Mouse (Mus musculus): Measurements from ENCODE around the gene Plekha7. TPM values are rescaled to one million over a fixed set of nuclear protein-coding genes. Genes with fewer than 3 reads are reported as not detected.

Gene Plekha7
- polyA plus RNA-seq, 1 experiment from 2014 or later, result 32.7 TPM

- Histone ChIP-seq H3K4me1 (replicated peaks) (peaks cover 15% of the 10 kb centered on the region), H3K4me2 (peak overlapping the region; percentile 29; the same call in 1 of the 2 replicates), H3K27ac (no peak overlapping the region), H3K27me3 (no peaks in the 10 kb centered on the region), H3K9ac (peak overlapping the region; percentile 36; the same call in 1 of the 2 replicates), H3K36me3 (no peaks in the 10 kb centered on the region), H3K4me3 (no peak overlapping the region), H3K9me3 (replicated peaks) (no peaks in the 10 kb centered on the region)
- ATAC-seq (replicated peaks; ENCODE audit: insufficient number of reproducible peaks, insufficient read depth, low FRiP score, low read depth), result no peak
- 26% methylated on average over 13 of the region's 13 CpGs for WGBS
Measured at GRCm38 (mm10) chr7:116268113-116268926, 39.9 kb downstream of the Plekha7 start.

GRCm38 (mm10) chr7:116263281-116263680 lies 44.9 kb downstream of the Plekha7 start:
- H3K4me2 ChIP-seq, result no peak overlapping the region
- 65% methylated on average over 7 of the region's 7 CpGs for WGBS
- no peak overlapping the region for H3K9ac ChIP-seq
- no peak for ATAC-seq (replicated peaks; ENCODE audit: insufficient number of reproducible peaks, insufficient read depth, low FRiP score, low read depth)
- no peaks in the 10 kb centered on the region for H3K36me3 ChIP-seq
- no peaks in the 10 kb centered on the region for H3K27me3 ChIP-seq
- H3K9me3 ChIP-seq (replicated peaks), result no peaks in the 10 kb centered on the region
- no peak overlapping the region for H3K27ac ChIP-seq
- H3K4me1 ChIP-seq (replicated peaks), result peaks cover 14% of the 10 kb centered on the region
- no peak overlapping the region for H3K4me3 ChIP-seq

DNA sequence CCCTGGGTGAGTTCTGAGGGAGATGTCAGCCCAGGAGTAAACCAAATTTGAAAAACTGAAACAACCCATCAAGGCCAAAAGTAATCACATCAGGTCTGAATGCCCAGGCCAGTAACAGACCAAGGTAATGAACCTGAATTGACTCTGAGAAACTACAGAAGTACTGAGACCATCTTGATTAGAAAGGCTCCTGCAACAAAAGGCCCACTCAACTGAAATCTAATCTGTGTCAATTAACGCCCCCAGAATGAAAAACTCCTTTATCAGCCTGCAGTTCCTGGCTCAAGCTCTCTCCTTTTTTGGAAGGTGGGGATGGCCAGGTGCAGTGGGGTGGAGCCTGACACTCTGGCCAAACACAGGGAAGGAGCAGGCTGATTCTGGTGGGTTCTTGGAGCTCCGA lies 45.7 kb downstream of the Plekha7 start:
- WGBS, result 53% methylated on average over 2 of the region's 2 CpGs
- Histone ChIP-seq H3K4me3 (no peak overlapping the region), H3K4me2 (no peak overlapping the region), H3K27ac (no peak overlapping the region), H3K4me1 (replicated peaks) (peaks cover 8% of the 10 kb centered on the region; the same call in 1 of the 2 replicates), H3K9me3 (replicated peaks) (no peaks in the 10 kb centered on the region), H3K9ac (no peak overlapping the region), H3K36me3 (no peaks in the 10 kb centered on the region), H3K27me3 (no peaks in the 10 kb centered on the region)
- ATAC-seq (replicated peaks; ENCODE audit: insufficient number of reproducible peaks, insufficient read depth, low FRiP score, low read depth), result no peak

DNA sequence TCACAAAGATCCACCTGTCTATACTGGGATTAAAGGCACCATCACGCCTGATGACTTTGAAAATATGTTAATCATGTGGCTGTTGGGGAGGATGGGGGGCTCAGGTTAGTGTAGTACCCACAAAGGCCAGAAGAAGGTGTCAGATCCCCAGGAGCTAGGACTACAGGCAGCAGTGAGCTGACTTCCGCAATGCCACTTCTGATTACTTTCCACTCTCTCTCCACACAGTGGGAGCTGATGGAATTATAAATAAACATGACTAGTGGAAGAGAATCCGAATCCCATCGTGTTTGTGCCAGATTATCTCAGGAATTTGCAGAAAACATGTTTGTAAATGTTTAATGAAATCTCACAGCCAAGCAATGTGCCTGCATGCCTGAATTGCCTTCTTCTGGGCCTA lies 46.1 kb downstream of the Plekha7 start:
- H3K27ac ChIP-seq, result no peak overlapping the region
- no peak overlapping the region for H3K4me2 ChIP-seq
- H3K4me3 ChIP-seq, result no peak overlapping the region
- H3K27me3 ChIP-seq, result no peaks in the 10 kb centered on the region
- 25% methylated on average over 4 of the region's 4 CpGs for WGBS
- no peaks in the 10 kb centered on the region for H3K36me3 ChIP-seq
- H3K9me3 ChIP-seq (replicated peaks), result no peaks in the 10 kb centered on the region
- ATAC-seq (replicated peaks; ENCODE audit: insufficient number of reproducible peaks, insufficient read depth, low FRiP score, low read depth), result no peak
- peaks cover 8% of the 10 kb centered on the region; the same call in 1 of the 2 replicates for H3K4me1 ChIP-seq (replicated peaks)
- H3K9ac ChIP-seq, result no peak overlapping the region

GRCm38 (mm10) chr7:116260826-116261615 lies 47.2 kb downstream of the Plekha7 start:
- Histone ChIP-seq H3K4me3 (no peak overlapping the region), H3K27ac (no peak overlapping the region), H3K36me3 (no peaks in the 10 kb centered on the region), H3K27me3 (no peaks in the 10 kb centered on the region), H3K4me1 (replicated peaks) (peaks cover 8% of the 10 kb centered on the region; the same call in 1 of the 2 replicates), H3K9me3 (replicated peaks) (no peaks in the 10 kb centered on the region), H3K9ac (no peak overlapping the region), H3K4me2 (no peak overlapping the region)
- 59% methylated on average over 4 of the region's 4 CpGs for WGBS
- ATAC-seq (replicated peaks; ENCODE audit: insufficient number of reproducible peaks, insufficient read depth, low FRiP score, low read depth), result no peak

- no peak overlapping the region for H3K4me2 ChIP-seq
- H3K36me3 ChIP-seq, result no peaks in the 10 kb centered on the region
- no peak for ATAC-seq (replicated peaks; ENCODE audit: insufficient number of reproducible peaks, insufficient read depth, low FRiP score, low read depth)
- H3K9ac ChIP-seq, result no peak overlapping the region
- WGBS, result 63% methylated on average over 17 of the region's 17 CpGs
- H3K4me1 ChIP-seq (replicated peaks), result peaks cover 5% of the 10 kb centered on the region; the same call in 1 of the 2 replicates
- H3K27me3 ChIP-seq, result no peaks in the 10 kb centered on the region
- H3K27ac ChIP-seq, result no peak overlapping the region
- H3K9me3 ChIP-seq (replicated peaks), result no peaks in the 10 kb centered on the region
- H3K4me3 ChIP-seq, result no peak overlapping the region
Measured at GRCm38 (mm10) chr7:116258464-116259185, 49.6 kb downstream of the Plekha7 start.

- H3K27ac ChIP-seq, result no peak overlapping the region
- H3K4me1 ChIP-seq (replicated peaks), result peaks cover 5% of the 10 kb centered on the region; the same call in 1 of the 2 replicates
- WGBS, result 94% methylated on average over 10 of the region's 10 CpGs
- no peaks in the 10 kb centered on the region for H3K9me3 ChIP-seq (replicated peaks)
- no peak overlapping the region for H3K9ac ChIP-seq
- no peak overlapping the region for H3K4me3 ChIP-seq
- H3K4me2 ChIP-seq, result no peak overlapping the region
- H3K27me3 ChIP-seq, result no peaks in the 10 kb centered on the region
- no peak for ATAC-seq (replicated peaks; ENCODE audit: insufficient number of reproducible peaks, insufficient read depth, low FRiP score, low read depth)
- no peaks in the 10 kb centered on the region for H3K36me3 ChIP-seq
Measured at GRCm38 (mm10) chr7:116257953-116258352, 50.2 kb downstream of the Plekha7 start.

DNA sequence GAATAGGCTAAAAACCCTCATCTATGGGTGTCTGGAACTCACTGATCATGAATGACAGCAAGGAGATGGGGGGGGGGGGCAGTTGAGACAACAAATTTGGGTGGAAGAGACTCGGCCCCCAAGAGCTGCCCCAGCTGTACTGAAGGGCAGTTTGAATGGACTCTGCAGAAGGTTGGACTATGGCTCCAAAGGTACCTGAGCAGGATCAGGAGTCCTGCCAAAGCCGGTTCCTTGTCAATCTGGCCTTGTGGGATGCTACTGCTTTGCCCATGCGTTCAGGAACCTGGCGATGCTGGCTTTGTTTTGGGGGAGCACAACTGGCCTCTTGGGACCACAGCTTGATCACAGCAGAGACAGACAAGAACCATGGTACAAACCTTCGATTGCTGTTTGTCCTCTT lies 52.5 kb downstream of the Plekha7 start:
- Histone ChIP-seq H3K27ac (no peak overlapping the region), H3K27me3 (no peaks in the 10 kb centered on the region), H3K36me3 (no peaks in the 10 kb centered on the region), H3K4me3 (no peak overlapping the region), H3K9ac (no peak overlapping the region), H3K4me1 (replicated peaks) (no peaks in the 10 kb centered on the region), H3K4me2 (no peak overlapping the region), H3K9me3 (replicated peaks) (no peaks in the 10 kb centered on the region)
- no peak for ATAC-seq (replicated peaks; ENCODE audit: insufficient number of reproducible peaks, insufficient read depth, low FRiP score, low read depth)
- WGBS, result 84% methylated on average over 5 of the region's 5 CpGs

DNA sequence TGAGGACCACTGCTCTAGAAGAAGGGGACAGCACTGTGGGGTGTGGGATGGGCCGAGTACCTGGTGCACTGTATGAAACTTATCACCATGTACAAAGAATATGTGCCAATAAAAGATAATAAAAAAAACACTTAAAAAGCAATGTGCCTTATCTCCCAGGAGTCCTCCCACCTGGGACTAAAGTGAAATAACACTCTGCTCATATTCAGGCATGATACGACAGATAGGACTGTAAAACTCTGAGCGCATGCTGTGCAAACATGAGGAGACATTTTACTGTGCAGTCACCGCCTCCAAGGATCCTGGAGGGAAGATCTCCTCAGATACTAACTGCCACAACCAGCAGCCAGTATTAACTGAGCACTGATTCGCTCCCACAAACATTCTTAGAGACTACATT lies 53.5 kb downstream of the Plekha7 start:
- Histone ChIP-seq H3K9me3 (replicated peaks) (no peaks in the 10 kb centered on the region), H3K4me2 (no peak overlapping the region), H3K27ac (no peak overlapping the region), H3K4me3 (no peak overlapping the region), H3K27me3 (no peaks in the 10 kb centered on the region), H3K9ac (no peak overlapping the region), H3K4me1 (replicated peaks) (no peaks in the 10 kb centered on the region), H3K36me3 (no peaks in the 10 kb centered on the region)
- no peak for ATAC-seq (replicated peaks; ENCODE audit: insufficient number of reproducible peaks, insufficient read depth, low FRiP score, low read depth)
- WGBS, result 84% methylated on average over 5 of the region's 5 CpGs

DNA sequence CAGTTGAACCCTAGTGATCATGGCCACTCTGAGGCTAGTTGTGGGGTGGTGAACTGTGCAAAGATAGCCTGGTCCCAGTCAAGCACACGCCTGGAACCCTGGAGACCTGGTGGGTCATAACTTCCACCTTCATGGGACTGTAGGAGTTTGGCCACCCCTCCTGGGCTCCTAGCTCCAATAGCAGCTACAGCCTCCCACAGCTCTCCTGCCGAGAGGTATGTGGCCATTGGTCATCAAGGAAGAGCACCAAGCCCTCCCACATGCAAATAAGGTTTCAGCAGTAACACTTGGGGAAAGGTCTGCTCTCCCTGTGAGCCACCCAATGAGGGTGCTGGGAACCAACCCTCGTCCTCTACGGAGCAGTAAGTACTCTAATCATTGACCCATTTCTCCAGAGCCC lies 55.7 kb downstream of the Plekha7 start:
- 77% methylated on average over 4 of the region's 4 CpGs for WGBS
- H3K27me3 ChIP-seq, result no peaks in the 10 kb centered on the region
- no peak overlapping the region for H3K9ac ChIP-seq
- no peak overlapping the region for H3K4me3 ChIP-seq
- ATAC-seq (replicated peaks; ENCODE audit: insufficient number of reproducible peaks, insufficient read depth, low FRiP score, low read depth), result no peak
- H3K36me3 ChIP-seq, result no peaks in the 10 kb centered on the region
- no peak overlapping the region for H3K4me2 ChIP-seq
- no peaks in the 10 kb centered on the region for H3K9me3 ChIP-seq (replicated peaks)
- 0 out of 2 replicates have a peak, but pooled peaks cover 2% of the 10 kb centered on the region for H3K4me1 ChIP-seq (replicated peaks)
- H3K27ac ChIP-seq, result no peak overlapping the region

- 55% methylated on average over 3 of the region's 3 CpGs for WGBS
- Histone ChIP-seq H3K4me1 (replicated peaks) (peaks cover 10% of the 10 kb centered on the region), H3K4me2 (no peak overlapping the region), H3K27me3 (no peaks in the 10 kb centered on the region), H3K27ac (no peak overlapping the region), H3K36me3 (no peaks in the 10 kb centered on the region), H3K9ac (no peak overlapping the region), H3K9me3 (replicated peaks) (no peaks in the 10 kb centered on the region), H3K4me3 (no peak overlapping the region)
- no peak for ATAC-seq (replicated peaks; ENCODE audit: insufficient number of reproducible peaks, insufficient read depth, low FRiP score, low read depth)
Measured at GRCm38 (mm10) chr7:116251516-116251915, 56.7 kb downstream of the Plekha7 start.

Data from heart, embryonic 15.5 days (tissue).